Mouse (Mus musculus) MEL (cell line): Measurements from ENCODE around the gene Irf1. TPM values are rescaled to one million over a fixed set of nuclear protein-coding genes. Genes with fewer than 3 reads are reported as not detected.

Source experiments
- DNase-seq: peaks from one replicate; pipeline ENCODE4 v3.0.0; 2011; ENCODE audit warnings: low read depth, low spot score
- H3K27ac ChIP-seq: 2 replicates; pipeline ENCODE4 v1.5.1; 2012; ENCODE audit warnings: low read depth, mild to moderate bottlenecking, control low read depth, low read length, moderate library complexity; ENCODE audit not compliant: control insufficient read depth
- H3K27me3 ChIP-seq, 2 experiments: fragments of 150-350 bp in 1 of 2; sonication (generic) in 1 of 2; 2 replicates each; pipeline ENCODE4 v1.6.1; 2012; ENCODE audit warnings: low read length in 2 of 2, mild to moderate bottlenecking in 2 of 2, improper control_type of control experiment in 1 of 2, moderate library complexity in 1 of 2; ENCODE audit not compliant: insufficient read depth in 2 of 2, control insufficient read depth in 1 of 2
- H3K36me3 ChIP-seq, 2 experiments: 2 replicates each; pipeline ENCODE4 v1.6.1; 2012 to 2014; ENCODE audit warnings: low read length in 2 of 2, improper control_type of control experiment in 1 of 2, inconsistent platforms in 1 of 2, mild to moderate bottlenecking in 1 of 2; ENCODE audit not compliant: insufficient read depth in 2 of 2, control insufficient read depth in 1 of 2
- H3K4me1 ChIP-seq, 2 experiments: fragments of 150-350 bp in 1 of 2; sonication (generic) in 1 of 2; 2 replicates each; pipeline ENCODE4 v1.6.1; 2012; ENCODE audit warnings: low read length in 2 of 2, improper control_type of control experiment in 1 of 2, mild to moderate bottlenecking in 1 of 2; ENCODE audit not compliant: insufficient read depth in 2 of 2, control insufficient read depth in 1 of 2
- H3K4me3 ChIP-seq, 2 experiments: fragments of 150-350 bp in 1 of 2; sonication (generic) in 1 of 2; 2 replicates each; pipeline ENCODE4 v1.5.1; 2012; ENCODE audit warnings: low read depth in 2 of 2, low read length in 2 of 2, mild to moderate bottlenecking in 2 of 2, moderate library complexity in 2 of 2, control low read depth in 1 of 2, improper control_type of control experiment in 1 of 2; ENCODE audit not compliant: control insufficient read depth in 1 of 2, insufficient read depth in 1 of 2
- H3K79me2 ChIP-seq: 2 replicates; pipeline ENCODE4 v1.6.1; 2012; ENCODE audit warnings: mild to moderate bottlenecking, low read length, moderate library complexity; ENCODE audit not compliant: control insufficient read depth, poor library complexity, insufficient read depth
- H3K9ac ChIP-seq: 2 replicates; pipeline ENCODE4 v1.6.1; 2012; ENCODE audit warnings: low read depth, mild to moderate bottlenecking, control low read depth, low read length, moderate library complexity; ENCODE audit not compliant: control insufficient read depth, poor library complexity, severe bottlenecking
- H3K9me3 ChIP-seq: fragments of 150-350 bp; sonication (generic); replicated peaks from 2 replicates; pipeline ENCODE4 v1.6.1; 2012; ENCODE audit warnings: mild to moderate bottlenecking, low read length, improper control_type of control experiment, moderate library complexity; ENCODE audit not compliant: insufficient read depth
- BHLHE40 ChIP-seq: IDR thresholded peaks from 2 replicates; pipeline ENCODE4 v1.6.1; 2012; ENCODE audit warnings: low read depth, mild to moderate bottlenecking, inconsistent platforms, low read length, improper control_type of control experiment, borderline replicate concordance
- CHD1 ChIP-seq: IDR thresholded peaks from 2 replicates; pipeline ENCODE4 v1.6.1; 2012; ENCODE audit warnings: low read depth, mild to moderate bottlenecking, inconsistent platforms, low read length, improper control_type of control experiment
- CHD2 ChIP-seq: IDR thresholded peaks from 2 replicates; pipeline ENCODE4 v1.6.1; 2011; ENCODE audit warnings: low read length, improper control_type of control experiment
- CTCF ChIP-seq, 3 experiments: IDR thresholded peaks in 2 of 3; conservative IDR thresholded peaks in 1 of 3; 2 replicates each; pipeline ENCODE4 v1.5.1; 2011 to 2012; ENCODE audit warnings: low read length in 3 of 3, low read depth in 2 of 3, mild to moderate bottlenecking in 2 of 3, improper control_type of control experiment in 1 of 3, inconsistent platforms in 1 of 3, mixed read lengths in 1 of 3, moderate library complexity in 1 of 3; ENCODE audit not compliant: control insufficient read depth in 1 of 3, insufficient read depth in 1 of 3, poor library complexity in 1 of 3, severe bottlenecking in 1 of 3
- E2F4 ChIP-seq: IDR thresholded peaks from 2 replicates; pipeline ENCODE4 v1.6.1; 2011; ENCODE audit warnings: low read depth, low read length, improper control_type of control experiment, borderline replicate concordance
- ELF1 ChIP-seq: IDR thresholded peaks from 2 replicates; pipeline ENCODE4 v1.6.1; 2014; ENCODE audit warnings: low read depth, mild to moderate bottlenecking, inconsistent platforms, low read length, improper control_type of control experiment, moderate library complexity
- EP300 ChIP-seq, 2 experiments: IDR thresholded peaks; 2 replicates each; pipeline ENCODE4 v1.6.1; 2011; ENCODE audit warnings: improper control_type of control experiment in 2 of 2, low read length in 2 of 2, low read depth in 1 of 2, mild to moderate bottlenecking in 1 of 2
- GABPA ChIP-seq: IDR thresholded peaks from 2 replicates; pipeline ENCODE4 v1.6.1; 2012; ENCODE audit warnings: low read depth, mild to moderate bottlenecking, inconsistent platforms, low read length, improper control_type of control experiment, moderate library complexity
- GATA1 ChIP-seq: IDR thresholded peaks from 2 replicates; pipeline ENCODE4 v1.6.1; 2011; ENCODE audit warnings: low read depth, low read length, improper control_type of control experiment
- HCFC1 ChIP-seq: IDR thresholded peaks from 2 replicates; pipeline ENCODE4 v1.6.1; 2012; ENCODE audit warnings: low read depth, mild to moderate bottlenecking, inconsistent platforms, low read length, improper control_type of control experiment, moderate library complexity
- JUND ChIP-seq: IDR thresholded peaks from 2 replicates; pipeline ENCODE4 v1.6.1; 2011; ENCODE audit warnings: low read depth, mild to moderate bottlenecking, improper control_type of control experiment, low read length
- KAT2A ChIP-seq: conservative IDR thresholded peaks from 2 replicates; pipeline ENCODE4 v1.6.1; 2012; ENCODE audit warnings: low read depth, low read length, improper control_type of control experiment, inconsistent platforms
- MAFK ChIP-seq: IDR thresholded peaks from 2 replicates; pipeline ENCODE4 v1.6.1; 2011; ENCODE audit warnings: low read depth, mild to moderate bottlenecking, low read length, improper control_type of control experiment, borderline replicate concordance
- MAZ ChIP-seq: IDR thresholded peaks from 2 replicates; pipeline ENCODE4 v1.6.1; 2012; ENCODE audit warnings: low read depth, mild to moderate bottlenecking, inconsistent platforms, low read length, improper control_type of control experiment
- MEF2A ChIP-seq: IDR thresholded peaks from 2 replicates; pipeline ENCODE4 v1.6.1; 2014; ENCODE audit warnings: low read depth, mild to moderate bottlenecking, inconsistent platforms, low read length, improper control_type of control experiment; ENCODE audit not compliant: poor library complexity, insufficient replicate concordance, severe bottlenecking; ENCODE audit errors: extremely low read depth
- MXI1 ChIP-seq: IDR thresholded peaks from 2 replicates; pipeline ENCODE4 v1.6.1; 2011; ENCODE audit warnings: mild to moderate bottlenecking, low read depth, low read length, improper control_type of control experiment
- MYB ChIP-seq: IDR thresholded peaks from 2 replicates; pipeline ENCODE4 v1.6.1; 2011; ENCODE audit warnings: mild to moderate bottlenecking, low read depth, low read length, improper control_type of control experiment
- MYC ChIP-seq: IDR thresholded peaks from 2 replicates; pipeline ENCODE4 v1.6.1; 2011; ENCODE audit warnings: low read depth, mild to moderate bottlenecking, low read length, improper control_type of control experiment, moderate library complexity
- NELFE ChIP-seq: IDR thresholded peaks from 2 replicates; pipeline ENCODE4 v1.6.1; 2011; ENCODE audit warnings: low read depth, low read length, improper control_type of control experiment
- NRF1 ChIP-seq: IDR thresholded peaks from 2 replicates; pipeline ENCODE4 v1.6.1; 2014; ENCODE audit warnings: low read depth, mild to moderate bottlenecking, inconsistent platforms, low read length, improper control_type of control experiment, moderate library complexity; ENCODE audit not compliant: poor library complexity, insufficient read depth, severe bottlenecking
- POLR2AphosphoS2 ChIP-seq: IDR thresholded peaks from 2 replicates; pipeline ENCODE4 v1.6.1; 2011; ENCODE audit warnings: low read length, improper control_type of control experiment
- POLR2AphosphoS5 ChIP-seq: IDR thresholded peaks from 2 replicates; pipeline ENCODE4 v1.6.1; 2012; ENCODE audit warnings: low read depth, borderline replicate concordance, mild to moderate bottlenecking, inconsistent platforms, low read length, moderate library complexity, mixed read lengths
- RCOR1 ChIP-seq: IDR thresholded peaks from 2 replicates; pipeline ENCODE4 v1.6.1; 2012; ENCODE audit warnings: low read depth, mild to moderate bottlenecking, inconsistent platforms, low read length, improper control_type of control experiment
- SIN3A ChIP-seq: IDR thresholded peaks from 2 replicates; pipeline ENCODE4 v1.6.1; 2012; ENCODE audit warnings: low read length, improper control_type of control experiment, inconsistent platforms
- TBP ChIP-seq: IDR thresholded peaks from 2 replicates; pipeline ENCODE4 v1.8.0; 2011; ENCODE audit warnings: low read depth, low read length, improper control_type of control experiment
- TCF12 ChIP-seq: IDR thresholded peaks from 2 replicates; pipeline ENCODE4 v1.6.1; 2014; ENCODE audit warnings: low read depth, mild to moderate bottlenecking, inconsistent platforms, low read length, improper control_type of control experiment, moderate library complexity
- UBTF ChIP-seq: IDR thresholded peaks from 2 replicates; pipeline ENCODE4 v1.6.1; 2012; ENCODE audit warnings: low read depth, mild to moderate bottlenecking, inconsistent platforms, low read length, improper control_type of control experiment, moderate library complexity, borderline replicate concordance; ENCODE audit not compliant: insufficient read depth
- USF2 ChIP-seq, 2 experiments: IDR thresholded peaks; 2 replicates each; pipeline ENCODE4 v1.6.1; 2011 to 2012; ENCODE audit warnings: improper control_type of control experiment in 2 of 2, low read length in 2 of 2, borderline replicate concordance in 1 of 2, inconsistent platforms in 1 of 2, low read depth in 1 of 2, mild to moderate bottlenecking in 1 of 2; ENCODE audit not compliant: insufficient read depth in 1 of 2
- ZNF384 ChIP-seq: IDR thresholded peaks from 2 replicates; pipeline ENCODE4 v1.6.1; 2012; ENCODE audit warnings: low read depth, mild to moderate bottlenecking, inconsistent platforms, low read length, improper control_type of control experiment
- polyA plus RNA-seq, 2 experiments: library from polyadenylated mRNA; stranded (reverse) in 1 of 2; unstranded in 1 of 2; fragments of >175 nt in 1 of 2; fragments of >200 nt in 1 of 2; gene quantifications; 2 replicates each; pipeline versions ENCODE4 v1.2.1 to v1.2.4; 2012; ENCODE audit warnings: low replicate concordance in 2 of 2, low read depth in 1 of 2; ENCODE audit not compliant: insufficient read length in 2 of 2, insufficient read depth in 1 of 2, missing spikeins in 1 of 2
- total RNA-seq: library from RNA; depleted of rRNA; stranded (reverse); fragments of 300-350 nt; gene quantifications from 2 replicates; pipeline ENCODE4 v1.2.3, GENCODE M21; 2012

Irf1 gene
- total and polyA plus RNA-seq, 3 experiments = 0.73 to 1.9 TPM; not detected in 1

GRCm38 (mm10) chr11:53771001-53771744 is 1.4 kb downstream of the Irf1 start:
- Histone ChIP-seq H3K27me3 (peaks cover 3 to 7% of the 10 kb centered on the region in 2 experiments; a peak in 3 of 4 replicates), H3K4me1 (peaks cover 0 to 8% of the 10 kb centered on the region in 2 experiments; a peak in 2 of 4 replicates), H3K4me3 (no peak overlapping the region), H3K36me3 (peaks cover 0 to 2% of the 10 kb centered on the region in 2 experiments; a peak in 2 of 4 replicates)
- DNase-seq = no peak
- no peak for TF ChIP-seq SIN3A
- no peak for TF ChIP-seq NRF1
- TF ChIP-seq JUND = no peak
- no peak for TF ChIP-seq CHD2
- TF ChIP-seq HCFC1 = no peak
- TF ChIP-seq NELFE = no peak
- no peak for TF ChIP-seq RCOR1
- no peak for TF ChIP-seq TCF12
- no peak for TF ChIP-seq USF2 (IDR thresholded peaks at IDR 0.05; ENCODE audit: borderline replicate concordance in 1 of 2, insufficient read depth in 1 of 2, low read depth in 1 of 2, low read length in 2 of 2)
- TF ChIP-seq CTCF (IDR thresholded peaks at IDR 0.05 in 2 of 3, conservative IDR thresholded peaks at IDR 0.05 in 1 of 3; ENCODE audit: control insufficient read depth in 1 of 3, insufficient read depth in 1 of 3, low read depth in 2 of 3, low read length in 3 of 3, poor library complexity in 1 of 3, severe bottlenecking in 1 of 3) = no peak
- TF ChIP-seq CHD1 = no peak
- no peak for TF ChIP-seq UBTF
- no peak for TF ChIP-seq GATA1
- TF ChIP-seq KAT2A = no peak
- no peak for TF ChIP-seq MXI1
- no peak for TF ChIP-seq ELF1
- no peak for TF ChIP-seq ZNF384
- TF ChIP-seq MAZ = no peak
- TF ChIP-seq POLR2AphosphoS2 = no peak
- TF ChIP-seq, all 39 proteins: peak for 0
- no peak overlapping the region for H3K27ac ChIP-seq
- H3K9ac ChIP-seq = no peak overlapping the region
- no peaks in the 10 kb centered on the region for H3K79me2 ChIP-seq
- no peaks in the 10 kb centered on the region for H3K9me3 ChIP-seq

- peak; percentile 32 for DNase-seq
- Histone ChIP-seq H3K9me3 (no peaks in the 10 kb centered on the region), H3K4me3 (no peak overlapping the region), H3K27me3 (peaks cover 3 to 4% of the 10 kb centered on the region in 2 experiments; a peak in 2 of 4 replicates), H3K36me3 (peaks cover 0 to 2% of the 10 kb centered on the region in 2 experiments; a peak in 2 of 4 replicates), H3K4me1 (peaks cover 0 to 8% of the 10 kb centered on the region in 2 experiments; a peak in 2 of 4 replicates), H3K9ac (no peak overlapping the region), H3K79me2 (no peaks in the 10 kb centered on the region), H3K27ac (no peak overlapping the region)
- TF ChIP-seq GABPA = no peak
- TF ChIP-seq MYB = no peak
- no peak for TF ChIP-seq MYC
- TF ChIP-seq CHD2 = no peak
- TF ChIP-seq E2F4 = no peak
- no peak for TF ChIP-seq POLR2AphosphoS5
- no peak for TF ChIP-seq TBP
- no peak for TF ChIP-seq MAZ
- TF ChIP-seq MXI1 = no peak
- TF ChIP-seq BHLHE40 = no peak
- no peak for TF ChIP-seq TCF12
- TF ChIP-seq CTCF (IDR thresholded peaks at IDR 0.05 in 2 of 3, conservative IDR thresholded peaks at IDR 0.05 in 1 of 3; ENCODE audit: control insufficient read depth in 1 of 3, insufficient read depth in 1 of 3, low read depth in 2 of 3, low read length in 3 of 3, poor library complexity in 1 of 3, severe bottlenecking in 1 of 3) = no peak
- no peak for TF ChIP-seq NELFE
- TF ChIP-seq NRF1 = no peak
- no peak for TF ChIP-seq EP300 (IDR thresholded peaks at IDR 0.05; ENCODE audit: low read depth in 1 of 2, low read length in 2 of 2)
- TF ChIP-seq MEF2A = no peak
- no peak for TF ChIP-seq MAFK
These were observed 2.7 kb downstream of the Irf1 start for GRCm38 (mm10) chr11:53772536-53772935.
